Mouse (Mus musculus) midbrain, embryonic 16.5 days (tissue): Measurements from ENCODE around the gene Gimap3. TPM values are rescaled to one million over a fixed set of nuclear protein-coding genes. Genes with fewer than 3 reads are reported as not detected.

Source experiments
- ATAC-seq: fragments of 200-750 bp; cut with Nextera tagmentation; 2 replicates; pipeline ENCODE4 v1.8.0; 2017; ENCODE audit warnings: moderate TSS enrichment
- H3K27ac ChIP-seq: fragments of 300-500 bp; sonication (generic); 2 replicates; pipeline ENCODE4 v1.5.1; 2014; ENCODE audit warnings: mild to moderate bottlenecking, low read length, mixed read lengths
- H3K27me3 ChIP-seq: fragments of 300-500 bp; sonication (generic); 2 replicates; pipeline ENCODE4 v1.6.1; 2014; ENCODE audit warnings: low read depth, low read length, mixed read lengths; ENCODE audit not compliant: control insufficient read depth, insufficient read depth
- H3K36me3 ChIP-seq: fragments of 300-500 bp; sonication (generic); 2 replicates; pipeline ENCODE4 v1.6.1; 2014; ENCODE audit warnings: mild to moderate bottlenecking, low read length, moderate library complexity, mixed read lengths; ENCODE audit not compliant: control insufficient read depth, insufficient read depth
- H3K4me1 ChIP-seq: fragments of 300-500 bp; sonication (generic); 2 replicates; pipeline ENCODE4 v1.6.1; 2014; ENCODE audit warnings: mild to moderate bottlenecking, low read length, mixed read lengths; ENCODE audit not compliant: control insufficient read depth, insufficient read depth
- H3K4me2 ChIP-seq: fragments of 300-500 bp; sonication (generic); 2 replicates; pipeline ENCODE4 v1.6.1; 2014; ENCODE audit warnings: mild to moderate bottlenecking, low read length, mixed read lengths
- H3K4me3 ChIP-seq: fragments of 300-500 bp; sonication (generic); 2 replicates; pipeline ENCODE4 v1.5.1; 2014; ENCODE audit warnings: low read depth, mild to moderate bottlenecking, low read length, moderate library complexity, mixed read lengths
- H3K9ac ChIP-seq: fragments of 300-500 bp; sonication (generic); 2 replicates; pipeline ENCODE4 v1.6.1; 2014; ENCODE audit warnings: low read depth, low read length, mixed read lengths
- H3K9me3 ChIP-seq: fragments of 300-500 bp; sonication (generic); replicated peaks from 2 replicates; pipeline ENCODE4 v1.6.1; 2014; ENCODE audit warnings: mild to moderate bottlenecking, low read length, mixed read lengths; ENCODE audit not compliant: control insufficient read depth, poor library complexity, severe bottlenecking
- WGBS: fragments of 180-500 bp; shearing (Covaris S2); extraction: QIAGEN DNeasy Blood & Tissue Kit; methylation state at CpG from one replicate; pipeline ENCODE4 v1.1.7; 2014; 5-methylcytosine and 5-hydroxymethylcytosine counted together
- polyA plus RNA-seq: library from polyadenylated mRNA; unstranded; fragments of >200 nt; fragmentation: Nextera tagmentation; extraction: Ambion mirVana; gene quantifications from 2 replicates; pipeline ENCODE4 v1.2.1, GENCODE M21; 2015

Gimap3 gene
- polyA plus RNA-seq, 1 experiment from 2014 or later, result not detected

GRCm38 (mm10) chr6:48720326-48720725 is 50.3 kb downstream of the Gimap3 start:
- Histone ChIP-seq H3K4me3 (no peak overlapping the region), H3K27me3 (no peaks in the 10 kb centered on the region), H3K9ac (no peak overlapping the region), H3K27ac (no peak overlapping the region), H3K4me2 (no peak overlapping the region), H3K9me3 (no peaks in the 10 kb centered on the region), H3K4me1 (peaks cover 1% of the 10 kb centered on the region; the same call in 1 of the 2 replicates), H3K36me3 (no peaks in the 10 kb centered on the region)
- ATAC-seq, result no peak
- WGBS, result 82% methylated on average over 4 of the region's 4 CpGs

DNA sequence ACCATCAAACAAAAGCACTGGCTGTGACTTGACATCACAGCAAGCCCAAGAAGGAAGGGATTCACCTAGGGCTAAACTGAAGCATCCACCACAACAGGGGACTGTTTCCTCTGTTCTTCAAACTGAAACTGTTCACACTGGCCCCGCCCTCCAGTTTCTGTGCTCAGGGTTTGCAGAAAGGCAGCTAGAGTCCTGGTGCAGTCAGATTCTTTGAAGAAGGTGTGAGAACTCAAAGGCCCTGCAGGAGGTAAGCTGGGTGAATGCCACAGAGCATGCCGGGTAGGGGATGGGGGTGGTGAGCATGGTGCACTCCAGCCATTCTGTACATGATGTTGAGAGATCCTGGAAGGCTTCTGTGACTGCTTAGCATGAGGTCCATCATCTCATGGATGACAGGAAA is 52.2 kb downstream of the Gimap3 start, which contains the start of the genes Gm28053 and Gimap7:
Gene Gm28053, plus strand, starts transcription at position 153 of the 400 bp plus-strand sequence.
Gene Gimap7, plus strand, starts transcription at position 167 of the 400 bp plus-strand sequence.
- no peaks in the 10 kb centered on the region for H3K9me3 ChIP-seq
- H3K4me1 ChIP-seq, result no peaks in the 10 kb centered on the region
- no peaks in the 10 kb centered on the region for H3K36me3 ChIP-seq
- no peak for ATAC-seq
- no peak within 1 kb of the TSS for H3K27ac ChIP-seq
- H3K9ac ChIP-seq, result no peak within 1 kb of the TSS
- H3K27me3 ChIP-seq, result no peaks in the 10 kb centered on the region
- H3K4me3 ChIP-seq, result no peak within 1 kb of the TSS
- H3K4me2 ChIP-seq, result no peak within 1 kb of the TSS
- WGBS, result 54% methylated on average over 2 of the region's 2 CpGs

Other genes with a start within 250 kb of the Gimap3 start
- 302 and 362 TPM in 2 replicates for gene Atp6v0e2, start 233.2 kb downstream of the Gimap3 start, polyA plus RNA-seq
- 27.5 and 27.9 TPM in 2 replicates for gene Lrrc61, start 216.1 kb downstream of the Gimap3 start, polyA plus RNA-seq
- gene Rarres2, start 198.1 kb downstream of the Gimap3 start, polyA plus RNA-seq, result 5.3 and 5.7 TPM in 2 replicates
- gene Gm45021, start 181.2 kb downstream of the Gimap3 start, polyA plus RNA-seq, result not detected in 2 replicates
- 48.2 and 48.8 TPM in 2 replicates for gene Repin1, start 177.0 kb downstream of the Gimap3 start, polyA plus RNA-seq
- gene Gm44965, start 176.9 kb downstream of the Gimap3 start, polyA plus RNA-seq, result not detected in 2 replicates
- 14.1 and 16.7 TPM in 2 replicates for gene Zfp775, start 168.8 kb downstream of the Gimap3 start, polyA plus RNA-seq
- gene AI854703, start 144.1 kb downstream of the Gimap3 start, polyA plus RNA-seq, result 24.9 and 27.4 TPM in 2 replicates
- 0.37 and 0.48 TPM in 2 replicates for gene Gimap8, start 123.6 kb downstream of the Gimap3 start, polyA plus RNA-seq
- gene Gimap9, start 94.7 kb downstream of the Gimap3 start, polyA plus RNA-seq, result 1.6 and 3.1 TPM in 2 replicates
- 0.88 and 1.0 TPM in 2 replicates for gene Gimap4, start 86.3 kb downstream of the Gimap3 start, polyA plus RNA-seq
- gene Gimap6, start 62.6 kb downstream of the Gimap3 start, polyA plus RNA-seq, result 6.2 and 7.2 TPM in 2 replicates
- gene Gm28053, start 52.2 kb downstream of the Gimap3 start, polyA plus RNA-seq, result 0.62 and 1.2 TPM in 2 replicates
- gene Gimap7, start 52.2 kb downstream of the Gimap3 start, polyA plus RNA-seq, result not detected in 2 replicates
- gene Gimap1, start 31.8 kb downstream of the Gimap3 start, polyA plus RNA-seq, result 5.2 and 5.4 TPM in 2 replicates
- 1.3 and 1.5 TPM in 2 replicates for gene Gimap5, start 24.7 kb downstream of the Gimap3 start, polyA plus RNA-seq
- gene Tmem176a, start 70.1 kb upstream of the Gimap3 start, polyA plus RNA-seq, result 17.9 and 19.7 TPM in 2 replicates
- 113 and 127 TPM in 2 replicates for gene Tmem176b, start 70.6 kb upstream of the Gimap3 start, polyA plus RNA-seq
- 0.07 TPM in 1 of 2 replicates, not detected in the other for gene Aoc1, start 102.0 kb upstream of the Gimap3 start, polyA plus RNA-seq
- gene 1600015I10Rik, start 159.0 kb upstream of the Gimap3 start, polyA plus RNA-seq, result not detected in 2 replicates
- not detected in 2 replicates for gene Doxl2, start 204.1 kb upstream of the Gimap3 start, polyA plus RNA-seq
- gene Svs1, start 216.0 kb upstream of the Gimap3 start, polyA plus RNA-seq, result not detected in 2 replicates